Mouse (Mus musculus) E14TG2a.4 (cell line): ENCODE data around the gene Rbbp5.

Experiments used
- CTCF ChIP-seq: conservative IDR thresholded peaks from 2 replicates; pipeline ENCODE4 v1.5.1; 2014; ENCODE audit warnings: low read length
- POU5F1 ChIP-seq: IDR thresholded peaks from 2 replicates; pipeline ENCODE4 v1.6.1; 2014; ENCODE audit warnings: low read length, borderline replicate concordance

- no peak for TF ChIP-seq CTCF
- no peak for TF ChIP-seq POU5F1
These were observed 38.2 kb downstream of the Rbbp5 start for GRCm38 (mm10) chr1:132515339-132515738.
